Mouse (Mus musculus): Measurements from ENCODE around the gene Cnr2.
A peak's percentile ranks its signal among the peaks of the same experiment; 100 is the strongest.

DNA sequence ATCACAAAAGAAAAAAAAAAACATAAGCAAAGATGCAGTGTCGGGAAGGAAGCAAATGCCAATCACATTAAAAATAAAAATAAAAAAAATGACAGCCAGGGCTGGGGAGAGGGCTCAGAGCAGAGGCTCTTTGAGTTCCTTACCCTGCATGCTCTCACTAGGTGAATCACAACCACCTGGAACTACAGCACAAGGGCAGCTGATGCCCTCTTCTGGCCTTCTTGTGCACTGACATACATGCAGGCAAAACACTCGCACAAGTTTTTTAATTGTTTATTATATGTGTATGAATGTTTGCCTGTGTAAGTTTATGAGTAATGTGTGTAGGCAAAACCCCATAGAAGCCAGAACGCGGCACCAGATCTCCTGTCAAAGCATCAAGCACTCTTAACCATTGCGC, 36.6 kb downstream of the Cnr2 start:
- TF ChIP-seq ZNF384 (IDR thresholded peaks at IDR 0.05; ENCODE audit: low read depth, low read length): 0 out of 2 replicates have a peak, but pooled peaks have one; percentile 24
- TF ChIP-seq ZC3H11A (IDR thresholded peaks at IDR 0.05; ENCODE audit: borderline replicate concordance, low read depth, low read length): no peak
